Mouse (Mus musculus) heart, adult 2 months (tissue): Measurements from ENCODE around the gene Eif4e3.

Experiments used
- CTCF ChIP-seq: fragments of 200-600 bp; IDR thresholded peaks from 2 replicates; pipeline ENCODE4 v1.8.1; 2022; ENCODE audit warnings: antibody characterized with exemption, mild to moderate bottlenecking, moderate library complexity
- EP300 ChIP-seq: fragments of 200-500 bp; IDR thresholded peaks from 2 replicates; pipeline ENCODE4 v1.6.1; 2011; ENCODE audit warnings: low read depth, low read length, control low read depth; ENCODE audit not compliant: insufficient read depth
- POLR2A ChIP-seq: fragments of 200-500 bp; IDR thresholded peaks from 2 replicates; pipeline ENCODE4 v1.6.1; 2011; ENCODE audit warnings: mild to moderate bottlenecking, low read depth, low read length, control low read depth; ENCODE audit not compliant: insufficient read depth

- no peak for TF ChIP-seq CTCF
- no peak for TF ChIP-seq POLR2A
- no peak for TF ChIP-seq EP300
Observed at GRCm38 (mm10) chr6:99656088-99656487, 10.5 kb downstream of the Eif4e3 start.
